Mouse (Mus musculus) heart, postnatal 36 days (tissue): ENCODE measurements at regions not wholly inside any gene's neighbourhood (a gene's known extent, or its start where the extent isn't known, plus 50 kb on each side); places are given as distances from the start of the nearest gene placed in this dataset.

Experiments
- DNase-seq, 2 experiments: peaks; one replicate each; pipeline ENCODE4 v3.0.0; 2021 to 2022
- intact Hi-C: fragments of 180-260 bp; cut with DNase I; formaldehyde crosslinking; loops from one replicate; pipeline ENCODE4 v1.15.1; 2025

- intact Hi-C loops = no loop called here
Measured at GRCm38 (mm10) chr15:63559293-63559692, 285.7 kb downstream of the Gsdmc2 start.

GRCm38 (mm10) chr15:63558691-63559090 lies 286.3 kb downstream of the Gsdmc2 start:
- intact Hi-C loops = no loop called here

More at GRCm38 (mm10) chr15:63559293-63559692, 285.7 kb downstream of the Gsdmc2 start:
- DNase-seq = no peak

DNA sequence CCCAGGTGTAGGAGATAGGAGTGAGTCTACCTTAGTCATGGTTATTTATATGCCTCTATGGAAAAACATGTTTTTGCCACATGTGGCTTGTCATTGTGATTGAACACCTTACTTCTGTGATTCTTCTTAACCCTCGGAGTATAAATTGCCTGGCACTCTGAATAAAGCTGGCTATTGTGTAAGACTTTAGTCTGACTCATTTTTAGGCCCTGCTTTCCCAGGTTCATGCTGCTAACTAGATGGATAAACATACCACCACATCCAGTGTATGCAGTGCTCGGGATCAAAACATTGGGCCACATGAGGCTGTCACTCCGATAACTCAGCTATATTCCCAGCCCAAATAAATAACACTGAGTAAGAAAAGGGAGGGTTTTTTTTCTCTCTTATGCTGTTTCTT lies 287.2 kb downstream of the Gsdmc2 start:
- DNase-seq = no peak
- intact Hi-C loops = no loop called here

More at GRCm38 (mm10) chr15:63558691-63559090, 286.3 kb downstream of the Gsdmc2 start:
- DNase-seq = no peak

DNA sequence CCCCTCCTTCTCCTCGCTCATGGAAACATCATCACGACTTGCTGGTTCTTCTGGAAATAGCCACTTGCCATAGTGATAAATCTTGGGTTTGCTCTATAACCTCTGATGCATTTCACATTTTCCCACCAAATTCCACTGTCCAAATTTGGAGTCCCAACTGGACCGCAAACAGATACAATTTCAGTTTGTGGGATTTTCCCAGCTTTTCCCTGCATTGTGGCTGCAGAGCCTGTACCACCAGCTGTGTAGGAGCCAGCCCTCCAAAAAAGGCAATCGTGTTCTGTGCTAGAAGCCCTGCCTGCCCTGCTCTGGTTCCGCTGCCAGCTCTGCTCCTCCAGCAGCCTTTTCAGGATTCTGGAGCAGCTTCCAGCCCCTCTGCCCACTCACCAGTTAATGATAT lies 291.4 kb downstream of the Gsdmc2 start:
- intact Hi-C loops = no loop called here
- DNase-seq = no peak

- intact Hi-C loops = no loop called here
- no peak for DNase-seq
Measured at GRCm38 (mm10) chr15:63532337-63533055, 312.5 kb downstream of the Gsdmc2 start.

- intact Hi-C loops = no loop called here
- DNase-seq = no peak
Measured at GRCm38 (mm10) chr15:63527318-63527717, 317.7 kb downstream of the Gsdmc2 start.

DNA sequence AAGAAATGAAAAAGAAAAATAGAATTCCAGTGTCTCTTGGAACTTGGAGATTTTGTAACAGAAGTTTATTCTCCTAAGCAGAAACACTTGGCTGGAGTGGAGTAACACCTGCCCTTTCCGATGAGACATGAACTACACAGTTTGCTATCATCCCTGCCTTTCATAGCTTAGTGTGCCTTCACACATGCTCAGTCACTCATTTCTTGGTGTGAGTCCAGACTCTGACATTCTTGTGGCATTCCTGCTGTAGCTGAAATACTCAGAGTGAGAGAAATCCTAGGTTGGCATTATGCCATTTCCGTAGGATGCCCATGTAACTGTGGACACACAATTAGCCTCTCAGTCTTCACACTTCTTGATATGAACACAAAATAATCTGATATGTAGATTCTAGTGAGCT lies 318.2 kb downstream of the Gsdmc2 start:
- DNase-seq = no peak
- intact Hi-C loops = no loop called here

DNA sequence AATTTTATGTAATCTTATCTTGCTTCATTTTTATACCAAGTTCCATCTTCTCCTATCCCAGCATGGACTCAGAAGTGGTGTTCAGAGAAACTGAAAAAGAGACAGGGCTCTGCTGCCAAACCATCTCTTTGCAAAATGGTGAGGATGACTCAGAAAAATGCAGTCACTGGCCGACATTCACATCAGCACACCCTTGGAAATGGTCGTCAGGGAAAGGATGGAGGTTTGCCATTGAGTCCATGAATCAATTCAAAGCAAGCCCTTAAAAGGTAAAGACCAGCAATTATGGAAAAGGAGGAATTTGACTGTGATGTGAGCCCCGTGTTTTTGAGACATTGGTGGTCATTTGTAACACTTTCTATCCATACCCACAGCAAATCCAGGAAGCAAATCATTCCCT lies 327.7 kb downstream of the Gsdmc2 start:
- intact Hi-C loops = no loop called here
- no peak for DNase-seq

DNA sequence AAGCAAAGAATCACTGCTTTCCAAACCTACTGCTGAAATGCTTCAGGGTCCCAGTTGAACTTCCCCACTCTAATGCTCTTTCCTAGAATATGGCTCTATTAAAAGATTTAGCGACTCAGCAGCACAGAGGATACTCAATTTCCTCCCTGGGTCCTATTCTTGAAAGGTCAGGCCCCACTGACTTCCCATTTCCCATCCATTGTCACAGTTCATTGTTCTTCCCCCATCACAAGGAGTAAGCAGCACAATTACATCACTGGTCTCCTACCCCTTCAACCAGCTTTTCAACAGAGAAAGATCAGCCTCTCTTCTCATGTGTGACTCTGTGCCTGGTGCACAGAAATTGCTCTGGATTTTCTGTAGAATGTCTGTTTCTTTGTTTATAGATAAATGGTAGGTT lies 344.5 kb downstream of the Gsdmc2 start:
- no peak for DNase-seq
- intact Hi-C loops = no loop called here

DNA sequence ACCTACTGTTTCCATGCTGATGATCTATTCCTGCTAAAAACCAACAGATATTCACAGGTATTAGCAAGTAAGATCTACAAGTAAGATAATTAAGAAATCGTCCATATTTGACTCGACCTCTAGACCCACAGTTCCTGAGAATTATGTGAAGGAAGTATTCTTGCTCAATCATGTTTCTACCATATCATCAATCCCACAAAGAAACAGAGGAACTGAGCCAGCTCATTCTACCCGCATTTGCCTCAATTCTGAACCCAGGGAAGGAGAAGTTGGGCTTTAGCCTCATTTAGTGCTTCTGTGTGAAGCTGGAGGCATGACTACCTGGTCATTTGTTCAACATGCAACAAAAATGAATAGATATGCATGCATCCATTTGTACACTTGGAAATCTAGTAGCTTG lies 346.5 kb downstream of the Gsdmc2 start:
- no peak for DNase-seq
- intact Hi-C loops = no loop called here

- intact Hi-C loops = no loop called here
- DNase-seq = no peak
Measured at GRCm38 (mm10) chr15:63497207-63497606, 347.8 kb downstream of the Gsdmc2 start.

- intact Hi-C loops = no loop called here
Measured at GRCm38 (mm10) chr15:63484910-63485309, 360.1 kb downstream of the Gsdmc2 start.

DNA sequence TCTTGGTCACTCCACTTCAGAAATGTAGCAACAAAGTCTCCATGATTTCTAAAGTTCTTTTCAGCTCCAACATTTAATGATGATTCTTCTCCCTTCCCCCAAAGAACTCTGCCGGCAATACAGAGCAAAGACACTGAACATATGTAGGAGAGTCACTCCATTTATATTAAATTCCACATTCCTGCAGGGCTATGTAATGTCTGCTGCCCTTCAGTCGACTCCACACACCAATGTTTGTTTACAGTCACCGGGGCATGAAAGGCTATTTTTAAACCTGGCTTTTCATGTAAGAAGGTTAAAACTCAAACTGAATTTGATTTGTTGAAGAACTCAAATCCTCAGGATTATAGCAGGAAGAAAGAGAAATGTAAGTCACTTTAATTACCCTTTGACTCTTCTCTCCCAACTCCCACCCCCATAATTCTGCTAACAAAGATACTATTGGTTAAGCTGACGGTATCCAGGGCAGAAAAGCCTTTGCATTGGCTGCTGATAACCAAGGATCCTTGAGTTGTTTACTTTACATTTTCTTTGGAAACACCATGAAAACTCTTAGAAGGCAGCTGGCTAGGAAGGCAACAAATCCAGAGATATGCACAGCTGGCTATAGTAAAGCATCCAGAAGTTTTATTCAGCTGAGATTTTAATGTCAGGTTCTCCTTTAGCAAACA lies 360.6 kb downstream of the Gsdmc2 start:
- no peak for DNase-seq
- intact Hi-C loops = no loop called here

More at GRCm38 (mm10) chr15:63484910-63485309, 360.1 kb downstream of the Gsdmc2 start:
- DNase-seq = no peak

GRCm38 (mm10) chr15:63479270-63479805 lies 365.6 kb downstream of the Gsdmc2 start:
- DNase-seq = no peak
- intact Hi-C loops = no loop called here

DNA sequence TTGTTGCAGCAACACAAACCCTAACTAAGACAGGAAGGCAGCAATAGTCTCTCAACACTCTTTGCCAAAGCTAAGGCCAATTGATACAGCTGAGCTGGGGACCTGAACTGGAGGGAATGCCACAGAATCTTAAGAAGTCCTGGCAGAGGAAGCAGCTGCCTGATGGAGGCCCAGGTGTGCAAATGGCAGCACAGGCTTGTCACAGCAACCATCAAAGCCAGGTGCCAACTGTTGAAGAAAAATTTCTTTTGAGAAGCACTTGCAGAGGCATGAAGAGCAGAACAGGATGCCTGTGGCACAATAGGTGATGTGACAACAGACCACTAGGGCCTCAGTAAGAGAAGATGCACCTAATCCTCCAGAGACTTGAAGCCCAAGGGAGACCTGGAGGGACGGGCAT lies 378.1 kb downstream of the Gsdmc2 start:
- intact Hi-C loops = no loop called here
- no peak for DNase-seq

DNA sequence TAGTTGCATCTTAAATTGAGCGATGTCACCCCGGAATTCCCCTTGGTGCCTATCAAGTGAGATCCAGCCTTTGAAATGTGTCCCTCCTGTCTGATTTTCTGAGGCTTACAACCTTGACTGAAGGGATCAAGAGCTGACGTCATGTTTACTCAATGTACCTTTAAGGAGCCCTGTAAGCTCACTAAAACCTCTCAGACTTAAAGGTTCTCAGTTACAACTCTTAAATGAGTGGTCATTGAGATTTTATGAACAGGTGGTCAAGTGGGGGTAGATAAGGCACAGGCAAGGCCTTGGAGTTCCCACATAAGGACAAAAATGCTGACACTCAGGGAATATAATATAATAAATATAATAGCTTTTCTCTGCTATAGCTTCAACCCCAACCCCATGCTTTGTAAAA lies 392.4 kb downstream of the Gsdmc2 start:
- intact Hi-C loops = no loop called here
- no peak for DNase-seq

DNA sequence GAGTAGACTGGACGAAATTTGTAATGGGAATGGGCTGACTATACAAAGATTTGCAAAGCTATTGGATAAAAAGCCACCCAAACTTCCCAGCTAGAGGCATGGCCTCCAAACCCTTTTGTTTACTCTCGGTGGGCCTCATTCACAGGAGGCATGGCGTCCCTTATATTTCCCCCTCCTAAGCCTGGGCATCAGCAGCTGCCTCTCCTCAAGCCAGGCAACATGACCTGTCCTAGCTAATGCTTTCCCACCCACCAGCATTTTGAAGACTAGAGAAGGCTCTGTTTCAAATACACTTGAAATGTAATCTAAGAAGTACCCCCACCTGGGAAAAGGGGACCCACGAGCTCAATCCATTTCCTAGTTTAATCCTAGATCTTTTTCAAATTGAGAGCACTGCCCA lies 398.7 kb downstream of the Gsdmc2 start:
- no peak for DNase-seq
- intact Hi-C loops = no loop called here

DNA sequence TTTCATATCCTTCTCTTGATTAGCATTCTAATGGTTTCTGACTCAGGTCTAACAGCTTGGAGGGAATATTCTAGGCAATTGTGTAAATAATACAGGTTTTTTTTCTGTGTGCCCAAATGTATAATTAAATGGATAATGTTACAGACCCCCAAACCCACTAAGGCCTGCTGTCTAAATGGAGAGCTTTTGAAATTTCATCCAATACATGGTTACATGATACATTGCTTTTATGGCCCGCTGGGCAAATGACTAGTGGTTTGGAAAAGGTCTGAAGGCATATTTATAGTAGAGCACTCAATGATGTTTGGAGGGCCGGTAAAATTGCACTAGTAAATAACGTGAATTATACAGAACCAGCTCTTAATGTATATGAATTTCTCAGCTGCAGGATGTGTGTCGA lies 400.0 kb downstream of the Gsdmc2 start:
- no peak for DNase-seq
- intact Hi-C loops = no loop called here

- intact Hi-C loops = no loop called here
- DNase-seq = no peak
Measured at GRCm38 (mm10) chr15:63442146-63442780, 402.7 kb downstream of the Gsdmc2 start.

DNA sequence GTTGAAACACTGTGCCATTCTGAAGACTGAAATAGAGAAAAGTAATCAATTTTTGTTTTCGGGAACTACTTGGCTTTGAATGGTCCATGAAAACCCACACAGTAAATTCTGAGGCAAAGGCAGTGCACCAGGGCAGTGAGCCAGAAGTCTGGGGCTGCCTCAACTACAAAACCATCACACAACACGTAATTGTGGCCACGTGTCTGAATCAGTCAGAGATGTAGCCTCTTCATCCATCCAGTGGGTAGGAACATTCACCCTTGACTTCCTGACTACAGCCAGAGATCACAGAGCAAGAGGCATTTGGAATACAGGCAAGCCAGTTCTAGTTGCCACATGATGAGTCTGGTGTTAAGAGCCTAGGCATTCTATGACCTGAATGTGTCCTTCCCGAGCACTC lies 432.3 kb downstream of the Gsdmc2 start:
- no peak for DNase-seq
- intact Hi-C loops = no loop called here

GRCm38 (mm10) chr15:63411771-63412118 lies 433.2 kb downstream of the Gsdmc2 start:
- intact Hi-C loops = no loop called here

More at GRCm38 (mm10) chr15:63411771-63412118, 433.2 kb downstream of the Gsdmc2 start:
- DNase-seq = no peak
